Mouse (Mus musculus): ENCODE measurements around the gene Erc2. TPM values are rescaled to one million over a fixed set of nuclear protein-coding genes. Genes with fewer than 3 reads are reported as not detected.

Erc2 gene
- total and polyA plus RNA-seq, 2 experiments from 2014 or later, result 0.11 to 1.7 TPM

DNA sequence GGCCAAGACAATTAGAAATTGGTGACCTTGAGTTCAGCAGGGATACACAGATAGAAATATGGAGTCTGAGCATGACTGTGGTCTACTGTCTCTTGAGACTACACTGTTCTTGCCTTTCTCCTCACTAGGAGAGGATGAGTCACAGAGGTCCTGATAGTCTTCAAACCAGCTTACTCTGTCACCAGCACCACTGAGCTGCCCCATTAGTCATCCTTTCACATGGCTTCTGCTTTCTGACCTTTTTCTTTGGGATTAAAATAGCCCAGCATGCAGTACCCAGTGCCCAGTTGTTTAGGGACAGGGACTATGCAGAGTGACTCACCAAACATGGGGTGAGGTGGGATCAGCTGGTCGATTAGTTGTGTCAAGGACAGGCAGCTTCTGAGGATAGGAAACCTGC, 132.1 kb downstream of the Erc2 start:
- DNase-seq (ENCODE audit: low spot score), result no peak
- Histone ChIP-seq H3K4me3 (ENCODE audit: low read depth, low read length) (no peak overlapping the region), H3K27ac (ENCODE audit: low read depth) (no peak overlapping the region), H3K4me2 (ENCODE audit: low read depth, low read length) (no peak overlapping the region), H3K9ac (replicated peaks; ENCODE audit: low read depth, low read length) (no peak overlapping the region), H3K36me3 (replicated peaks; ENCODE audit: control insufficient read depth, insufficient read depth, low read length) (no peaks in the 10 kb centered on the region), H3K9me3 (replicated peaks; ENCODE audit: control insufficient read depth, low read length) (no peaks in the 10 kb centered on the region), H3K4me1 (ENCODE audit: control insufficient read depth, insufficient read depth) (no peaks in the 10 kb centered on the region), H3K27me3 (ENCODE audit: control insufficient read depth, insufficient read depth, low read length) (no peaks in the 10 kb centered on the region)
- no peak for TF ChIP-seq EP300 (IDR thresholded peaks at IDR 0.05; ENCODE audit: low read depth)
- no peak for TF ChIP-seq CTCF (IDR thresholded peaks at IDR 0.05; ENCODE audit: low read depth)
- WGBS, result 54% methylated on average over 1 of the region's 1 CpGs
- no peak for ATAC-seq (ENCODE audit: insufficient read depth, low read depth)

- 30% methylated on average over 5 of the region's 5 CpGs for WGBS
- Histone ChIP-seq H3K27me3 (ENCODE audit: control insufficient read depth, insufficient read depth, low read length) (no peaks in the 10 kb centered on the region), H3K4me2 (ENCODE audit: low read depth, low read length) (no peak overlapping the region), H3K9ac (replicated peaks; ENCODE audit: low read depth, low read length) (no peak overlapping the region), H3K9me3 (replicated peaks; ENCODE audit: control insufficient read depth, low read length) (no peaks in the 10 kb centered on the region), H3K4me1 (ENCODE audit: control insufficient read depth, insufficient read depth) (no peaks in the 10 kb centered on the region), H3K27ac (ENCODE audit: low read depth) (no peak overlapping the region), H3K4me3 (ENCODE audit: low read depth, low read length) (no peak overlapping the region), H3K36me3 (replicated peaks; ENCODE audit: control insufficient read depth, insufficient read depth, low read length) (no peaks in the 10 kb centered on the region)
- TF ChIP-seq EP300 (IDR thresholded peaks at IDR 0.05; ENCODE audit: low read depth), result no peak
- no peak for TF ChIP-seq CTCF (IDR thresholded peaks at IDR 0.05; ENCODE audit: low read depth)
- DNase-seq (ENCODE audit: low spot score) (no peak), ATAC-seq (ENCODE audit: insufficient read depth, low read depth) (peak; percentile 41; the same call in 1 of the 2 replicates)
Measured at GRCm38 (mm10) chr14:27756901-27757300, 134.7 kb downstream of the Erc2 start.

- Histone ChIP-seq H3K27ac (ENCODE audit: low read depth) (no peak overlapping the region), H3K36me3 (replicated peaks; ENCODE audit: control insufficient read depth, insufficient read depth, low read length) (no peaks in the 10 kb centered on the region), H3K4me3 (ENCODE audit: low read depth, low read length) (no peak overlapping the region), H3K9me3 (replicated peaks; ENCODE audit: control insufficient read depth, low read length) (no peaks in the 10 kb centered on the region), H3K4me2 (ENCODE audit: low read depth, low read length) (no peak overlapping the region), H3K9ac (replicated peaks; ENCODE audit: low read depth, low read length) (no peak overlapping the region), H3K4me1 (ENCODE audit: control insufficient read depth, insufficient read depth) (no peaks in the 10 kb centered on the region), H3K27me3 (ENCODE audit: control insufficient read depth, insufficient read depth, low read length) (no peaks in the 10 kb centered on the region)
- ATAC-seq (ENCODE audit: insufficient read depth, low read depth) (no peak), DNase-seq (ENCODE audit: low spot score) (no peak)
- TF ChIP-seq EP300 (IDR thresholded peaks at IDR 0.05; ENCODE audit: low read depth), result no peak
- TF ChIP-seq CTCF (IDR thresholded peaks at IDR 0.05; ENCODE audit: low read depth), result peak; percentile 31; the same call in 1 of the 2 replicates
- WGBS, result 72% methylated on average over 1 of the region's 1 CpGs
Measured at GRCm38 (mm10) chr14:27758230-27758629, 136.0 kb downstream of the Erc2 start.

GRCm38 (mm10) chr14:27759069-27759628, 136.9 kb downstream of the Erc2 start:
- DNase-seq (ENCODE audit: low spot score), result no peak
- Histone ChIP-seq H3K36me3 (replicated peaks; ENCODE audit: control insufficient read depth, insufficient read depth, low read length) (no peaks in the 10 kb centered on the region), H3K27ac (ENCODE audit: low read depth) (no peak overlapping the region), H3K4me2 (ENCODE audit: low read depth, low read length) (no peak overlapping the region), H3K9ac (replicated peaks; ENCODE audit: low read depth, low read length) (no peak overlapping the region), H3K27me3 (ENCODE audit: control insufficient read depth, insufficient read depth, low read length) (no peaks in the 10 kb centered on the region), H3K9me3 (replicated peaks; ENCODE audit: control insufficient read depth, low read length) (no peaks in the 10 kb centered on the region), H3K4me1 (ENCODE audit: control insufficient read depth, insufficient read depth) (no peaks in the 10 kb centered on the region), H3K4me3 (ENCODE audit: low read depth, low read length) (no peak overlapping the region)
- ATAC-seq (ENCODE audit: insufficient read depth, low read depth), result no peak
- WGBS, result 90% methylated on average over 6 of the region's 6 CpGs
- TF ChIP-seq EP300 (IDR thresholded peaks at IDR 0.05; ENCODE audit: low read depth) (no peak), CTCF (IDR thresholded peaks at IDR 0.05; ENCODE audit: low read depth) (no peak)

GRCm38 (mm10) chr14:27759982-27760381, 137.8 kb downstream of the Erc2 start:
- Histone ChIP-seq H3K4me3 (ENCODE audit: low read depth, low read length) (no peak overlapping the region), H3K9me3 (replicated peaks; ENCODE audit: control insufficient read depth, low read length) (no peaks in the 10 kb centered on the region), H3K9ac (replicated peaks; ENCODE audit: low read depth, low read length) (no peak overlapping the region), H3K27ac (ENCODE audit: low read depth) (no peak overlapping the region), H3K27me3 (ENCODE audit: control insufficient read depth, insufficient read depth, low read length) (no peaks in the 10 kb centered on the region), H3K36me3 (replicated peaks; ENCODE audit: control insufficient read depth, insufficient read depth, low read length) (no peaks in the 10 kb centered on the region), H3K4me1 (ENCODE audit: control insufficient read depth, insufficient read depth) (no peaks in the 10 kb centered on the region), H3K4me2 (ENCODE audit: low read depth, low read length) (no peak overlapping the region)
- no peak for ATAC-seq (ENCODE audit: insufficient read depth, low read depth)
- TF ChIP-seq EP300 (IDR thresholded peaks at IDR 0.05; ENCODE audit: low read depth) (no peak), CTCF (IDR thresholded peaks at IDR 0.05; ENCODE audit: low read depth) (no peak)
- no peak for DNase-seq (ENCODE audit: low spot score)
- WGBS, result 79% methylated on average over 9 of the region's 9 CpGs

GRCm38 (mm10) chr14:27775367-27775766, 153.1 kb downstream of the Erc2 start:
- ATAC-seq (ENCODE audit: insufficient read depth, low read depth), result no peak
- no peak for DNase-seq (ENCODE audit: low spot score)
- H3K9me3 ChIP-seq (replicated peaks; ENCODE audit: control insufficient read depth, low read length), result no peaks in the 10 kb centered on the region
- H3K4me2 ChIP-seq (ENCODE audit: low read depth, low read length), result no peak overlapping the region
- TF ChIP-seq EP300 (IDR thresholded peaks at IDR 0.05; ENCODE audit: low read depth), result no peak
- TF ChIP-seq CTCF (IDR thresholded peaks at IDR 0.05; ENCODE audit: low read depth), result no peak
- no peak overlapping the region for H3K4me3 ChIP-seq (ENCODE audit: low read depth, low read length)
- H3K4me1 ChIP-seq (ENCODE audit: control insufficient read depth, insufficient read depth), result no peaks in the 10 kb centered on the region
- H3K9ac ChIP-seq (replicated peaks; ENCODE audit: low read depth, low read length), result no peak overlapping the region
- H3K36me3 ChIP-seq (replicated peaks; ENCODE audit: control insufficient read depth, insufficient read depth, low read length), result no peaks in the 10 kb centered on the region
- 63% methylated on average over 5 of the region's 5 CpGs for WGBS
- no peaks in the 10 kb centered on the region for H3K27me3 ChIP-seq (ENCODE audit: control insufficient read depth, insufficient read depth, low read length)
- no peak overlapping the region for H3K27ac ChIP-seq (ENCODE audit: low read depth)
